Mouse (Mus musculus): ENCODE measurements at regions not wholly inside any gene's neighbourhood (a gene's known extent, or its start where the extent isn't known, plus 50 kb on each side); places are given as distances from the start of the nearest gene placed in this dataset.

DNA sequence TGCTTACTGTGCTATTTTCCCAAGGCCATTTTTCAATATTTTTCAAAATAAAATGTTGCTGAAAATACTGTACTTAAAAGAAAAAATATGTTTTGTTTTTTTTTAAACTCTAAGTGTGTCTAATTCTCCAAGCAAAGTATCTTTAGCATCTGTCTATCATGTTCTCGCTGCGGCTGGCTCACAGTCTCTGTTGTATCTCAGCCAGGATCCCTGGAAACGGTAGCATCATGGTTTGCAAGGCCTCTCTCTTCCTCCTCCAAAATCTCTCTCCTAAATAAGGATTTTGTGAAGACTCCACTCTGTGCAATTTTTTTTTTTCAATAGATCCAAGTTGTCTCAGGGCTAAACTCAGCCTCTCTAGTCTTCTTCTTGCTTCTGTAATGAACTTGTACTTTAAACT lies 190.2 kb downstream of the Rpl10-ps3 start:
- H3K9ac ChIP-seq (ENCODE audit: low read depth, low read length), result no peak overlapping the region
- no peak for ATAC-seq (ENCODE audit: low read depth)
- no peak for DNase-seq (ENCODE audit: low spot score)
- H3K4me3 ChIP-seq (ENCODE audit: low read depth, low read length), result no peak overlapping the region
- WGBS, result 83% methylated on average over 3 of the region's 3 CpGs
- no peaks in the 10 kb centered on the region for H3K9me3 ChIP-seq (ENCODE audit: control insufficient read depth, low read length)
- H3K36me3 ChIP-seq (ENCODE audit: control insufficient read depth, insufficient read depth, low read length), result no peaks in the 10 kb centered on the region
- no peaks in the 10 kb centered on the region for H3K27me3 ChIP-seq (replicated peaks; ENCODE audit: control insufficient read depth, insufficient read depth, low read length)
- H3K4me1 ChIP-seq (ENCODE audit: control insufficient read depth, insufficient read depth, low read length), result no peaks in the 10 kb centered on the region
- no peak overlapping the region for H3K27ac ChIP-seq (replicated peaks; ENCODE audit: low read depth, low read length)
- no peak overlapping the region for H3K4me2 ChIP-seq (ENCODE audit: low read depth, low read length)

DNA sequence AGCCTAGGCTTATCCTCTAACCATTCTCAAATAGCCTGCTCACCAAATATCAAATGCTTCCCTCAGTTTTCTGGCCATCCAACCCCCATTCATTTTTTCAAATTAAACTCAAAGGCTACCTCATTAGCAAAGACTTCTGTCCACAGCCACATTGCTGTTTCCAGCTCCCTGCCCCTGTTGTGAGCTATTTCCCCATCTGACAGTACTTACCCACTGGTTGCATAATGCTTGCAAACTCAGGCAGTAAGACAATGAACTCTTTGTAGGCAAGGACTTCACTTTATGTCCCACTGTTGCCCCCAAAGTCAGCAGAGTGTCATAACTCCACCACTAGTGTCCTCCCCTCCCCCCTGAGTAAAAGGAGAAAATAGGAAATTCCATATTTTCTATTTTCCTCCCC lies 194.7 kb downstream of the Rpl10-ps3 start:
- Histone ChIP-seq H3K27ac (replicated peaks; ENCODE audit: low read depth, low read length) (no peak overlapping the region), H3K4me1 (ENCODE audit: control insufficient read depth, insufficient read depth, low read length) (no peaks in the 10 kb centered on the region), H3K9ac (ENCODE audit: low read depth, low read length) (no peak overlapping the region), H3K27me3 (replicated peaks; ENCODE audit: control insufficient read depth, insufficient read depth, low read length) (no peaks in the 10 kb centered on the region), H3K4me3 (ENCODE audit: low read depth, low read length) (no peak overlapping the region), H3K9me3 (ENCODE audit: control insufficient read depth, low read length) (no peaks in the 10 kb centered on the region), H3K4me2 (ENCODE audit: low read depth, low read length) (no peak overlapping the region), H3K36me3 (ENCODE audit: control insufficient read depth, insufficient read depth, low read length) (no peaks in the 10 kb centered on the region)
- peak; percentile 14 for DNase-seq (ENCODE audit: low spot score)
- ATAC-seq (ENCODE audit: low read depth), result no peak

DNA sequence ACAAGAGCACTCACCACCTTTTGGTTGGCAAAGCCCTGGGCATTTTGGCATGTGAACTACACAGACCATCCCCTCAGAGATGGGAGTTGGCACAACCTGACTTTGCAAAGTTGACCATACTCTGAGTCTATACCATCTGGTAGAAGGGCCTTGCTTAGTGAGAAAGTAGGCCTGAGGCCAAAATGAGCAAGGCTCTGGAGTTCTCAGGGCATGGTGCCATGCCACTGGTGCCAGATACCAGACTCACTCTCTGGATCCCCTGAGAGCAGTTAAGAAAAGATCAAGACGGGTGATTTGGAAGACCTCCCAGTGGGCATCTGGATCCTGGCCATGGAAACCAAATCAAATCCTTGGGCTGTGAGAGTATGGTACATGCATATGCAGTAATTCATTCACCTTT lies 202.0 kb downstream of the Rpl10-ps3 start:
- peak; percentile 70 for DNase-seq (ENCODE audit: low spot score)
- no peak overlapping the region for H3K9ac ChIP-seq (ENCODE audit: low read depth, low read length)
- no peaks in the 10 kb centered on the region for H3K36me3 ChIP-seq (ENCODE audit: control insufficient read depth, insufficient read depth, low read length)
- 33% methylated on average over 1 of the region's 1 CpGs for WGBS
- H3K9me3 ChIP-seq (ENCODE audit: control insufficient read depth, low read length), result no peaks in the 10 kb centered on the region
- no peaks in the 10 kb centered on the region; the same call in 1 of the 2 replicates for H3K27me3 ChIP-seq (replicated peaks; ENCODE audit: control insufficient read depth, insufficient read depth, low read length)
- H3K4me2 ChIP-seq (ENCODE audit: low read depth, low read length), result no peak overlapping the region
- H3K4me3 ChIP-seq (ENCODE audit: low read depth, low read length), result no peak overlapping the region
- ATAC-seq (ENCODE audit: low read depth), result 0 out of 2 replicates have a peak, but pooled peaks have one; percentile 50
- peak overlapping the region; percentile 53; the same call in 1 of the 2 replicates for H3K27ac ChIP-seq (replicated peaks; ENCODE audit: low read depth, low read length)
- H3K4me1 ChIP-seq (ENCODE audit: control insufficient read depth, insufficient read depth, low read length), result peaks cover 21% of the 10 kb centered on the region

DNA sequence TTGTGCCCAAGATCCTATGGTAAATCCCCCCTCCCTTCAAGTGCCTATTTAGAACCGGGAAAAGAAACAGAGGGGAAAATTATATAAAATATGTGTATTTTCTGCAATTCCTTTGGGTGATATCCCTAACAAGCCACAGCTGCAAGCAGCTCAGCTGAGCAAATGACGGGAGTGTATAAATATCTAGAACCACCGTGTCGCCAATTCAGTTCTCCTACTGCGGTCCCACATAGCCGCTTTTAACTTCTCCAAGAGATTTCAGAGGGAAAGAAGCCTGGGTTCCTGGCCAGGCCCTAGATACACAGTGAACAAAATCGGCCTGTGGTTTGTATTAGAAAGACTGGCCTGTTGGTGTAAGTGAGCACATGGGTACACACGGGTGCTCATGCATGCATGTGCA lies 202.7 kb downstream of the Rpl10-ps3 start:
- Histone ChIP-seq H3K4me1 (ENCODE audit: control insufficient read depth, insufficient read depth, low read length) (peaks cover 21% of the 10 kb centered on the region), H3K36me3 (ENCODE audit: control insufficient read depth, insufficient read depth, low read length) (no peaks in the 10 kb centered on the region), H3K9me3 (ENCODE audit: control insufficient read depth, low read length) (no peaks in the 10 kb centered on the region), H3K27me3 (replicated peaks; ENCODE audit: control insufficient read depth, insufficient read depth, low read length) (no peaks in the 10 kb centered on the region; the same call in 1 of the 2 replicates), H3K9ac (ENCODE audit: low read depth, low read length) (no peak overlapping the region), H3K4me3 (ENCODE audit: low read depth, low read length) (no peak overlapping the region), H3K27ac (replicated peaks; ENCODE audit: low read depth, low read length) (peak overlapping the region; percentile 53), H3K4me2 (ENCODE audit: low read depth, low read length) (no peak overlapping the region)
- ATAC-seq (ENCODE audit: low read depth), result no peak
- DNase-seq (ENCODE audit: low spot score), result peak; percentile 65
- 51% methylated on average over 8 of the region's 8 CpGs for WGBS

DNA sequence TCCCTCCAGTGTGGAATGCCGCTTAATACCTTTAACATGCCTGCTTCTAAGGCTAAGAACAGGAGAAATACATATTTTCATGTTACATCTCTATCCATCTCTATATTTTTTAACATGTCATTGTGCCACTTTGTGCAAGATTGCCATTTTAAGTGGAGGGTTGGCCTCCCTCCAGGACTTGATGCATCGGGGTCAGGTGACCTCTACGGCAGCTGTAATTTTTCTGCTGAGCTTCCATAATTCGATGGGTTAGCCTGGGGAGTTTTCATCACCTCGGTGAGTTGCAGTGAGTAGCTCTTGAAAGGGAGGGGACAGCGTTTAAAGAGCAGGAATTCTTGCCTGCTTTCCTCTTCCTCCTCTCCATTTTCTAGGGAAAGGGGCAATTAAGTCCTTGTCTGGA lies 203.6 kb downstream of the Rpl10-ps3 start:
- Histone ChIP-seq H3K27me3 (replicated peaks; ENCODE audit: control insufficient read depth, insufficient read depth, low read length) (no peaks in the 10 kb centered on the region; the same call in 1 of the 2 replicates), H3K4me3 (ENCODE audit: low read depth, low read length) (no peak overlapping the region), H3K9ac (ENCODE audit: low read depth, low read length) (no peak overlapping the region), H3K4me2 (ENCODE audit: low read depth, low read length) (no peak overlapping the region), H3K9me3 (ENCODE audit: control insufficient read depth, low read length) (no peaks in the 10 kb centered on the region), H3K27ac (replicated peaks; ENCODE audit: low read depth, low read length) (peak overlapping the region; percentile 53; the same call in 1 of the 2 replicates), H3K4me1 (ENCODE audit: control insufficient read depth, insufficient read depth, low read length) (peaks cover 21% of the 10 kb centered on the region), H3K36me3 (ENCODE audit: control insufficient read depth, insufficient read depth, low read length) (no peaks in the 10 kb centered on the region)
- DNase-seq (ENCODE audit: low spot score) (peak; percentile 41), ATAC-seq (ENCODE audit: low read depth) (no peak; the same call in 1 of the 2 replicates)
- WGBS, result 28% methylated on average over 6 of the region's 6 CpGs

DNA sequence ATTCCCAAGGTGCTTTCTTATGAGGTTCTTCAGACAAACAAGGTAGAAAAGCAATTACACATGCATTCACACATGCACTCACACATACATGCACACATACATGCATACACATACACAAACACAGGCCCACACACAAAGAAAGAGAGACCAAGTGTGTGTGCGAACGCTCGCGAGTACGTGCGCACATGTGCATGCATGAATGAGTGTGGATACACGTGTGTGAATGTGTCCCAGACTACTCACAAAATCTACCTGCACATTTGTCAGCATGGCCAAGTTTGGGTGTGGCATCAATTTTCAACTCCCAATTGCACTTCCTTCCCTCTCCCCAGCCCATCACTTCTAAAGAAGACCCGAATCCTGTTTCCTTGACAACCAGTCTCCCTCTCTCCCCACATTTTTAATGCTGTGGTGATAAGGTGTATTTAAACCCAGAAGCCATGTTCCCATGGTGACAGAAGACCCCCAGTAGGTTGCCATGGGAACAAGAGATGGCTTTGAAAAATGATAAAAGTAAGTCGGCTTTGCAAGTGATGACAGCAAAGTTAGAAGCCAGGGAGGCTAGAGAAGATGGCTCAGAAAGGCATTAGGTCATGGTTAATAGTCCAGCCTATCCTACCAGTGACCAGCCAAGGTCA lies 206.3 kb downstream of the Rpl10-ps3 start:
- Histone ChIP-seq H3K4me2 (ENCODE audit: low read depth, low read length) (no peak overlapping the region), H3K4me1 (ENCODE audit: control insufficient read depth, insufficient read depth, low read length) (peaks cover 21% of the 10 kb centered on the region), H3K4me3 (ENCODE audit: low read depth, low read length) (no peak overlapping the region), H3K36me3 (ENCODE audit: control insufficient read depth, insufficient read depth, low read length) (no peaks in the 10 kb centered on the region), H3K27ac (replicated peaks; ENCODE audit: low read depth, low read length) (no peak overlapping the region), H3K27me3 (replicated peaks; ENCODE audit: control insufficient read depth, insufficient read depth, low read length) (no peaks in the 10 kb centered on the region; the same call in 1 of the 2 replicates), H3K9ac (ENCODE audit: low read depth, low read length) (no peak overlapping the region), H3K9me3 (ENCODE audit: control insufficient read depth, low read length) (no peaks in the 10 kb centered on the region)
- ATAC-seq (ENCODE audit: low read depth), result no peak
- 94% methylated on average over 9 of the region's 9 CpGs for WGBS
- DNase-seq (ENCODE audit: low spot score), result no peak

DNA sequence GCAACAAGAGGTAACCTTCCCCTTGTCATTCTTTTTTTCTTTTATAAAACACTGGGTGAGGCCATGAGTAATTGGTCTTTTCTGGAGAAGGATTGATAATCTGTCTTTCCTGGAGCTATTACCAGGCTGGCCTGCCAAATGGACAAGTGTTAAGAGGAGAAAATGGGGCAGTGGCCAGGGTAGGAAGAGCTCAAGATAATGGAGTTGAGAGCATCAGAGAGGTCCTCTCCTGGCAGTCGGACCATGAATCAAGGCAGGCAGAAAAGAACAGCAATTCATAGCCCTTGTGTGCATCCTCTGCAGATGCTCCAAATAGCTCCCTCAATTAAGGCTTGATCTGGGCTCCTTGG lies 208.2 kb downstream of the Rpl10-ps3 start:
- Histone ChIP-seq H3K36me3 (ENCODE audit: control insufficient read depth, insufficient read depth, low read length) (no peaks in the 10 kb centered on the region), H3K9me3 (ENCODE audit: control insufficient read depth, low read length) (no peaks in the 10 kb centered on the region), H3K4me2 (ENCODE audit: low read depth, low read length) (no peak overlapping the region), H3K27ac (replicated peaks; ENCODE audit: low read depth, low read length) (no peak overlapping the region), H3K9ac (ENCODE audit: low read depth, low read length) (no peak overlapping the region), H3K4me1 (ENCODE audit: control insufficient read depth, insufficient read depth, low read length) (peaks cover 11% of the 10 kb centered on the region), H3K4me3 (ENCODE audit: low read depth, low read length) (no peak overlapping the region), H3K27me3 (replicated peaks; ENCODE audit: control insufficient read depth, insufficient read depth, low read length) (no peaks in the 10 kb centered on the region; the same call in 1 of the 2 replicates)
- WGBS, result 100% methylated on average over 1 of the region's 1 CpGs
- no peak for ATAC-seq (ENCODE audit: low read depth)
- no peak for DNase-seq (ENCODE audit: low spot score)

DNA sequence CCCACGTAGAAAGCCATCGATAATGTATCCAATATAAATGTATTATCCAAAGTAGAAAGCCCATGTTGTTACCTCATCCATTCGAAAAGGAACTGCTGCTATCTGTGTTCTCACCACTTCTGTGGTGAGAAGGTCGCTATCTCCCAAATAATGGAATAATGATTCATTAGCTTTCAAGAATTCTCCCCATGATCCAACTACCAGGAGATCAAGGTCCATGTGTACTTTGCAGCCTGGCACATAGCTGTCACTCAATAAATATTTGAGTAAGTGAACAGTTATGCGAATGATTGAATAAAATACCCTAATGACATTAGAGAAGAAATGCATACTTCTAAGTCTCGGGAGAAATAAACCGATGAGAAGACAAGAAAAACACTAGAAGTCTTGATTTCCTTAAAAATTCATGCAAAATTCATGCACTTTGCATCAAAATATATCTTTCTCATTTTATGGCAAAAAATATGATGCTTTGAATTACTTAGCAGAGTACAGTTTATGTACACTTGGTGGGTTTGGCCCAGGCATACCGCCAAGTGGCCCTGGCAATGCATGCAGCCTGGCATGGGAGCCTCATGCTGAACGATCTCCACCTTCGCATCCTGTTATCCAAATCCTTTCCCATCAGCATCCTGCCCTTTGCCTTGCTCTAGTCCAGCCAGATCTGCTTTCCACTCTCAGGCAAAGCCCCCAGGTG lies 208.7 kb downstream of the Rpl10-ps3 start:
- Histone ChIP-seq H3K27ac (replicated peaks; ENCODE audit: low read depth, low read length) (no peak overlapping the region), H3K4me1 (ENCODE audit: control insufficient read depth, insufficient read depth, low read length) (peaks cover 6% of the 10 kb centered on the region; the same call in 1 of the 2 replicates), H3K9ac (ENCODE audit: low read depth, low read length) (no peak overlapping the region), H3K27me3 (replicated peaks; ENCODE audit: control insufficient read depth, insufficient read depth, low read length) (no peaks in the 10 kb centered on the region; the same call in 1 of the 2 replicates), H3K4me3 (ENCODE audit: low read depth, low read length) (no peak overlapping the region), H3K9me3 (ENCODE audit: control insufficient read depth, low read length) (no peaks in the 10 kb centered on the region), H3K36me3 (ENCODE audit: control insufficient read depth, insufficient read depth, low read length) (no peaks in the 10 kb centered on the region), H3K4me2 (ENCODE audit: low read depth, low read length) (no peak overlapping the region)
- DNase-seq (ENCODE audit: low spot score) (no peak), ATAC-seq (ENCODE audit: low read depth) (no peak)
- WGBS, result 82% methylated on average over 10 of the region's 10 CpGs

DNA sequence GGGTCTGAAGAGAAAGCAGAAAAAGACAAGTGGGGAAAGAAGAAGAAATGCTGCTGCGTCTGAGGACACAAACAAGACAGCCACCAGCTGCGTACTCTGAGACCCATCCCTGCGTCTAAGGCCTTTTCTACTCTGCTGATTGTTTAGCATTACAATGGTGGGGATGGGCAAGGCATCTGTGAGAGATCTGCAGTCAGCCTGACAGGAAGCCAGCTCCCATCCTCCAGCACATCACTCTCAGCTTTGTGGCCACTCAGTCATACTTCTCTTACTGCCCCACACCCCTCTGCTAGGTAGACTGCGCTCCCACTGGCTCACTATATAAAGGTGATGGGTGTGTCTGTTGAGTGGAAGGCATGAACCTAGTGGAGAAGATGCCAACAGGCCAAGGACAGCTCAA lies 220.5 kb downstream of the Rpl10-ps3 start:
- Histone ChIP-seq H3K9ac (ENCODE audit: low read depth, low read length) (no peak overlapping the region), H3K36me3 (ENCODE audit: control insufficient read depth, insufficient read depth, low read length) (no peaks in the 10 kb centered on the region), H3K27me3 (replicated peaks; ENCODE audit: control insufficient read depth, insufficient read depth, low read length) (no peaks in the 10 kb centered on the region), H3K4me1 (ENCODE audit: control insufficient read depth, insufficient read depth, low read length) (peaks cover 21% of the 10 kb centered on the region; the same call in 1 of the 2 replicates), H3K4me2 (ENCODE audit: low read depth, low read length) (no peak overlapping the region), H3K4me3 (ENCODE audit: low read depth, low read length) (no peak overlapping the region), H3K9me3 (ENCODE audit: control insufficient read depth, low read length) (no peaks in the 10 kb centered on the region), H3K27ac (replicated peaks; ENCODE audit: low read depth, low read length) (no peak overlapping the region)
- 47% methylated on average over 4 of the region's 4 CpGs for WGBS
- ATAC-seq (ENCODE audit: low read depth) (no peak), DNase-seq (ENCODE audit: low spot score) (no peak)

Measured in embryonic facial prominence, embryonic 14.5 days (tissue).